Mouse (Mus musculus): ENCODE measurements around the gene Rorc. TPM values are rescaled to one million over a fixed set of nuclear protein-coding genes. Genes with fewer than 3 reads are reported as not detected.

Gene Rorc
- polyA plus RNA-seq, 1 experiment = 0.66 TPM

- TF ChIP-seq POLR2A (IDR thresholded peaks at IDR 0.05; ENCODE audit: insufficient read depth, low read length) = no peak
- TF ChIP-seq CTCF (IDR thresholded peaks at IDR 0.05; ENCODE audit: low read depth, low read length) = no peak
- no peak for TF ChIP-seq EP300 (IDR thresholded peaks at IDR 0.05; ENCODE audit: insufficient read depth, low read depth, low read length)
- H3K27ac ChIP-seq (ENCODE audit: insufficient read depth, low read length) = no peak overlapping the region
- H3K27me3 ChIP-seq (ENCODE audit: control insufficient read depth, insufficient read depth, low read length, poor library complexity, severe bottlenecking) = peaks cover 11% of the 10 kb centered on the region
- H3K9ac ChIP-seq (ENCODE audit: low read depth, poor library complexity, severe bottlenecking) = peak overlapping the region; percentile 79
- no peaks in the 10 kb centered on the region for H3K4me1 ChIP-seq (ENCODE audit: control insufficient read depth, insufficient read depth, low read length)
- H3K9me3 ChIP-seq (replicated peaks; ENCODE audit: control insufficient read depth, insufficient read depth, low read length, poor library complexity, severe bottlenecking) = no peaks in the 10 kb centered on the region
- H3K4me3 ChIP-seq (ENCODE audit: low read depth, low read length) = peak overlapping the region; percentile 74
- H3K36me3 ChIP-seq (ENCODE audit: control insufficient read depth, insufficient read depth, low read length, poor library complexity, severe bottlenecking) = no peaks in the 10 kb centered on the region
Observed at GRCm38 (mm10) chr3:94364154-94364526, 8.5 kb upstream of the Rorc start.

GRCm38 (mm10) chr3:94366761-94367160, 5.8 kb upstream of the Rorc start:
- H3K27ac ChIP-seq (ENCODE audit: insufficient read depth, low read length) = no peak overlapping the region
- H3K36me3 ChIP-seq (ENCODE audit: control insufficient read depth, insufficient read depth, low read length, poor library complexity, severe bottlenecking) = no peaks in the 10 kb centered on the region
- no peaks in the 10 kb centered on the region for H3K9me3 ChIP-seq (replicated peaks; ENCODE audit: control insufficient read depth, insufficient read depth, low read length, poor library complexity, severe bottlenecking)
- no peak overlapping the region for H3K4me3 ChIP-seq (ENCODE audit: low read depth, low read length)
- H3K27me3 ChIP-seq (ENCODE audit: control insufficient read depth, insufficient read depth, low read length, poor library complexity, severe bottlenecking) = peaks cover 11% of the 10 kb centered on the region
- TF ChIP-seq CTCF (IDR thresholded peaks at IDR 0.05; ENCODE audit: low read depth, low read length) (peak; percentile 85), EP300 (IDR thresholded peaks at IDR 0.05; ENCODE audit: insufficient read depth, low read depth, low read length) (no peak), POLR2A (IDR thresholded peaks at IDR 0.05; ENCODE audit: insufficient read depth, low read length) (no peak)
- H3K4me1 ChIP-seq (ENCODE audit: control insufficient read depth, insufficient read depth, low read length) = peaks cover 1% of the 10 kb centered on the region
- no peak overlapping the region for H3K9ac ChIP-seq (ENCODE audit: low read depth, poor library complexity, severe bottlenecking)

- peaks cover 11% of the 10 kb centered on the region for H3K27me3 ChIP-seq (ENCODE audit: control insufficient read depth, insufficient read depth, low read length, poor library complexity, severe bottlenecking)
- no peaks in the 10 kb centered on the region for H3K36me3 ChIP-seq (ENCODE audit: control insufficient read depth, insufficient read depth, low read length, poor library complexity, severe bottlenecking)
- no peak overlapping the region for H3K4me3 ChIP-seq (ENCODE audit: low read depth, low read length)
- TF ChIP-seq EP300 (IDR thresholded peaks at IDR 0.05; ENCODE audit: insufficient read depth, low read depth, low read length) = no peak
- TF ChIP-seq POLR2A (IDR thresholded peaks at IDR 0.05; ENCODE audit: insufficient read depth, low read length) = no peak
- no peak for TF ChIP-seq CTCF (IDR thresholded peaks at IDR 0.05; ENCODE audit: low read depth, low read length)
- H3K4me1 ChIP-seq (ENCODE audit: control insufficient read depth, insufficient read depth, low read length) = peaks cover 1% of the 10 kb centered on the region
- H3K9me3 ChIP-seq (replicated peaks; ENCODE audit: control insufficient read depth, insufficient read depth, low read length, poor library complexity, severe bottlenecking) = no peaks in the 10 kb centered on the region
- H3K27ac ChIP-seq (ENCODE audit: insufficient read depth, low read length) = no peak overlapping the region
- no peak overlapping the region for H3K9ac ChIP-seq (ENCODE audit: low read depth, poor library complexity, severe bottlenecking)
Observed at GRCm38 (mm10) chr3:94367511-94367910, 5.1 kb upstream of the Rorc start.

- H3K36me3 ChIP-seq (ENCODE audit: control insufficient read depth, insufficient read depth, low read length, poor library complexity, severe bottlenecking) = no peaks in the 10 kb centered on the region
- H3K27me3 ChIP-seq (ENCODE audit: control insufficient read depth, insufficient read depth, low read length, poor library complexity, severe bottlenecking) = peaks cover 9% of the 10 kb centered on the region
- H3K4me3 ChIP-seq (ENCODE audit: low read depth, low read length) = no peak overlapping the region
- H3K4me1 ChIP-seq (ENCODE audit: control insufficient read depth, insufficient read depth, low read length) = peaks cover 1% of the 10 kb centered on the region
- TF ChIP-seq POLR2A (IDR thresholded peaks at IDR 0.05; ENCODE audit: insufficient read depth, low read length) = no peak
- TF ChIP-seq CTCF (IDR thresholded peaks at IDR 0.05; ENCODE audit: low read depth, low read length) = no peak
- TF ChIP-seq EP300 (IDR thresholded peaks at IDR 0.05; ENCODE audit: insufficient read depth, low read depth, low read length) = no peak
- H3K9ac ChIP-seq (ENCODE audit: low read depth, poor library complexity, severe bottlenecking) = no peak overlapping the region
- H3K27ac ChIP-seq (ENCODE audit: insufficient read depth, low read length) = no peak overlapping the region
- H3K9me3 ChIP-seq (replicated peaks; ENCODE audit: control insufficient read depth, insufficient read depth, low read length, poor library complexity, severe bottlenecking) = no peaks in the 10 kb centered on the region
Observed at GRCm38 (mm10) chr3:94368631-94369030, 4.0 kb upstream of the Rorc start.

GRCm38 (mm10) chr3:94369709-94370108, 2.9 kb upstream of the Rorc start:
- Histone ChIP-seq H3K9me3 (replicated peaks; ENCODE audit: control insufficient read depth, insufficient read depth, low read length, poor library complexity, severe bottlenecking) (no peaks in the 10 kb centered on the region), H3K27ac (ENCODE audit: insufficient read depth, low read length) (no peak overlapping the region)

GRCm38 (mm10) chr3:94371637-94372036, 957 bp upstream of the Rorc start:
- Histone ChIP-seq H3K36me3 (ENCODE audit: control insufficient read depth, insufficient read depth, low read length, poor library complexity, severe bottlenecking) (no peaks in the 10 kb centered on the region), H3K4me3 (ENCODE audit: low read depth, low read length) (no peak overlapping the region), H3K27ac (ENCODE audit: insufficient read depth, low read length) (no peak overlapping the region), H3K4me1 (ENCODE audit: control insufficient read depth, insufficient read depth, low read length) (peaks cover 3% of the 10 kb centered on the region), H3K9me3 (replicated peaks; ENCODE audit: control insufficient read depth, insufficient read depth, low read length, poor library complexity, severe bottlenecking) (no peaks in the 10 kb centered on the region), H3K27me3 (ENCODE audit: control insufficient read depth, insufficient read depth, low read length, poor library complexity, severe bottlenecking) (no peaks in the 10 kb centered on the region), H3K9ac (ENCODE audit: low read depth, poor library complexity, severe bottlenecking) (no peak overlapping the region)
- TF ChIP-seq EP300 (IDR thresholded peaks at IDR 0.05; ENCODE audit: insufficient read depth, low read depth, low read length) = no peak
- no peak for TF ChIP-seq CTCF (IDR thresholded peaks at IDR 0.05; ENCODE audit: low read depth, low read length)
- TF ChIP-seq POLR2A (IDR thresholded peaks at IDR 0.05; ENCODE audit: insufficient read depth, low read length) = no peak

More at GRCm38 (mm10) chr3:94369709-94370108, 2.9 kb upstream of the Rorc start:
- Histone ChIP-seq H3K27me3 (ENCODE audit: control insufficient read depth, insufficient read depth, low read length, poor library complexity, severe bottlenecking) (no peaks in the 10 kb centered on the region), H3K36me3 (ENCODE audit: control insufficient read depth, insufficient read depth, low read length, poor library complexity, severe bottlenecking) (no peaks in the 10 kb centered on the region), H3K9ac (ENCODE audit: low read depth, poor library complexity, severe bottlenecking) (no peak overlapping the region), H3K4me3 (ENCODE audit: low read depth, low read length) (no peak overlapping the region), H3K4me1 (ENCODE audit: control insufficient read depth, insufficient read depth, low read length) (peaks cover 3% of the 10 kb centered on the region)
- no peak for TF ChIP-seq EP300 (IDR thresholded peaks at IDR 0.05; ENCODE audit: insufficient read depth, low read depth, low read length)
- no peak for TF ChIP-seq CTCF (IDR thresholded peaks at IDR 0.05; ENCODE audit: low read depth, low read length)
- no peak for TF ChIP-seq POLR2A (IDR thresholded peaks at IDR 0.05; ENCODE audit: insufficient read depth, low read length)
